Mouse (Mus musculus) cerebellum, adult 18-20 months (tissue): ENCODE measurements around the gene Fsip1.

ENCODE experiments used
- DNase-seq, 2 experiments: peaks; one replicate each; pipeline ENCODE4 v3.0.0; 2021

Fsip1 gene

GRCm38 (mm10) chr2:118123743-118124142, 133.0 kb downstream of the Fsip1 start:
- DNase-seq: no peak

DNA sequence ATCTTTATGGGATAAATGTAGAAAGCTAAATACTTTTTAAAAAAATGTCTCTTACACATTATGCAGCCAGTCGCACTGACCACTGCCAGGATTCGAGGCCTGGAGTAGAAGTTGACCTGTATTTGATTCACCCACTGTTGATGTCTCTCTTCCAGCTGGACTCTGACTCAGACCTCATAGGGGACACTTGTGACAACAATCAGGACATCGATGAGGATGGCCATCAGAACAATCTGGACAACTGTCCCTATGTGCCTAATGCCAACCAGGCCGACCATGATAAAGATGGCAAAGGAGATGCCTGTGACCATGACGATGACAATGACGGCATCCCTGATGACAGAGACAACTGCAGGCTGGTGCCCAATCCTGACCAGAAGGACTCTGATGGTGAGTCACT, 134.5 kb downstream of the Fsip1 start:
- DNase-seq: no peak

- DNase-seq: no peak
These were observed 136.0 kb downstream of the Fsip1 start for GRCm38 (mm10) chr2:118120751-118121150.

DNA sequence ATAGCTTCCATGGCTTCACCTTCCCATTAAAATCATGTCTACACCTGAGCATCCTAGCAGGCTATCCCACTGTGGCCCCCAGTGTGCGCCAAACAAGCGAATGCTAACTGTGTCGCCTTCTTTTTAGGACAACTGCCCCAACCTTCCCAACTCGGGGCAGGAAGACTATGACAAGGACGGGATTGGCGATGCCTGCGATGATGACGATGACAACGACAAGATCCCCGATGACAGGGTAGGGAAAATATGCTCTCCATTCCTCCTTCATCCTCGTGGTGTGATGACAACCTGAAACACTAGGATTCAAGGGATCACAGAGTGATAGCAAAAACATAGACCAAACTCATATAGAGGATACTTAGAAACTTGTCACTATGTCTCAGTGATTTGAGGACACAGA, 136.7 kb downstream of the Fsip1 start:
- no peak for DNase-seq

DNA sequence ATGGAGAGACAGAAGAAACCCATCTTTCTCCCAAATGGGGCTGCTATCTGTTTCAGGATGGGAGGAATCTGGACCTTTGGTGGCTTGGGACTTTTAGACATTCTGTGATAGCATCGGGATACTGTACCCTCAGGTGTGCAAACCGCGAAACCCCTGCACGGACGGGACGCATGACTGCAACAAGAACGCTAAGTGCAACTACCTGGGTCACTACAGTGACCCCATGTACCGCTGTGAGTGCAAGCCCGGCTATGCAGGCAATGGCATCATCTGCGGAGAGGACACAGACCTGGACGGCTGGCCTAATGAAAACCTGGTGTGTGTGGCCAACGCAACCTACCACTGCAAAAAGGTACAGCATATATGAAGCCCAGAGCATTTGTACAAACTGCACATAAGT, 137.1 kb downstream of the Fsip1 start:
- DNase-seq: no peak

DNA sequence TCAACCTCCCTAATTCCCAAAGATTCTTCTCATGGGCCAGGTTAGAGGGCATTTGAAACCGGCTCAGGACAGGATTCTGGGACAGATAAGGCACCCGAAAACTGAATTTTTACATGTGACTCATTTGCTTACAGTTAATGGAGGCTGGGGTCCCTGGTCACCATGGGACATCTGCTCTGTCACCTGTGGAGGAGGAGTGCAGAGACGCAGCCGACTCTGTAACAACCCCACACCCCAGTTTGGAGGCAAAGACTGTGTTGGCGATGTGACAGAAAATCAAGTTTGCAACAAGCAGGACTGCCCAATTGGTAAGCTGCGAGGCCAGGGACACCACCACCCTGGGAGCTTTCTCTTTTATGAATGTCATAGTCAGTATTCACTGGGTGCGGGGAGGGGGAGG, 138.3 kb downstream of the Fsip1 start:
- no peak for DNase-seq

DNA sequence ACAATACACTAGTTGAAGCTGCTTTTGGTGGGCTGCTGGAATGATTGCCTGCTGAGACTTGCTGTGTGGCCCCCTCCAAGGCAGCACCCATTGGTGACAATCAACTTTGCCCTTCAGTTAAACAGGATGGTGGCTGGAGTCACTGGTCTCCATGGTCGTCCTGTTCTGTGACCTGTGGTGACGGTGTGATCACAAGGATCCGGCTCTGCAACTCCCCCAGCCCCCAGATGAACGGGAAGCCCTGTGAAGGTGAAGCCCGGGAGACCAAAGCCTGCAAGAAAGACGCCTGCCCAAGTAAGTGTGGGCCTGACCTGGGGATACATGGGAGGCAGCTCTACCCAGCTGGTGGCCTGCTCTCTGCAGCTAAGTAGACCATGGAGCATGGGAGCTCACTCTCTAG, 138.7 kb downstream of the Fsip1 start:
- DNase-seq: no peak

- no peak for DNase-seq
These were observed 139.4 kb downstream of the Fsip1 start for GRCm38 (mm10) chr2:118117401-118117800.

DNA sequence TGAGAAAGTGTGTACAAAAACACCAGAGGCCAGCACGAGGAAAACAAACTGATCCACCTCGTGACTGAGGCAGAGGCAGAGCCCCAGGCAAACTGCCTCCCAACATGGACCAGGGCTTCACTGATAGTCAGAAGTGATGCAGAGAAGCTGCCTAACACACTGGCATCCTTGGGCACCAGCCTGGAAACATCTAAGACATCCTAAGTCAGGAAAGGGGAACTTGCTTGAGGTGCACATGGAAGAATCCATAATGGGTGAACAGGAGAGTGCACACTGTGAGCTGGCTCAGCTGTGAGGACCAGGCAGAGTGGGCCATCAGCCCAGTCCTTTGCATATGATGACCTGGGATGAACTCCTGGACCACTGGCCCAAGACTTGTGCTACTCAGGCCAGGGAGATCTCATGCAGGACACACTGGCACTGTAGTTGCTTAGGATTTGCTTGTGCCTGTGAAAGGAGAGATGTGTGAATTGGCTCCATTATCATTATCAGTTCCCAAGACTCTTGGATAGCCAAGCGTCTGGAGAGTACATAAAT, 139.9 kb downstream of the Fsip1 start:
- DNase-seq: no peak

DNA sequence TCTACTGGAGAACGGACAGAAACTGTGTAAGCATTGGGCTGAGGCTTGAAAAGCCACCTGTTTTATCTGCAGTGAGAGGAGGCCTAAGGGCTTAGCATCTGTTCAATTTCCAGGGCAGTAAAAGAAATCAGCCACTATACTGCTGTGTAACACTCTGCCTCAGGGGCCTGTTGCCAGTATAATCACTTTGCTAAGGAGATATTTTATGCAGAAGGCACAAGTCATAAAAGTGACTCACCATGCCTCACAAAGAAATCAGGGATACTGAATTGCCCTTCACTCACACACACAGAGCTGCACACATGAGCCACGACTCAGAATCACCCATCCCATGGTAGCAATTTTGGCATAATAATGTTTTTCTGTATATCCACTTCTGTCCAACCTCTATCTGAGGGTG, 140.6 kb downstream of the Fsip1 start:
- no peak for DNase-seq

- no peak for DNase-seq
These were observed 141.1 kb downstream of the Fsip1 start for GRCm38 (mm10) chr2:118115647-118116046.

DNA sequence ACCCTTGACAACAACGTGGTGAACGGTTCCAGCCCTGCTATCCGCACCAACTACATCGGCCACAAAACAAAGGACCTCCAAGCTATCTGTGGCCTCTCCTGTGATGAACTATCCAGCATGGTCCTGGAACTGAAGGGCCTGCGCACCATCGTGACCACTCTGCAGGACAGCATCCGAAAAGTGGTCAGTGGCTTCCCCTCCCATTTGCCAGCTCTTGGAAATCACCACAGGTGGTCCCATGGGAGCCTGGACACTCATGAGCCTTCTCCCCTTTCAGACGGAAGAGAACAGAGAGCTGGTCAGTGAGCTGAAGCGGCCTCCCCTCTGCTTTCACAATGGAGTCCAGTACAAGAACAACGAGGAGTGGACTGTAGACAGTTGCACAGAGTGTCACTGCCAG, 142.1 kb downstream of the Fsip1 start:
- no peak for DNase-seq

- no peak for DNase-seq
These were observed 142.8 kb downstream of the Fsip1 start for GRCm38 (mm10) chr2:118113808-118114524.

GRCm38 (mm10) chr2:118112846-118113479, 143.8 kb downstream of the Fsip1 start:
- DNase-seq: peak in 1 of 2 experiments; percentile 19

DNA sequence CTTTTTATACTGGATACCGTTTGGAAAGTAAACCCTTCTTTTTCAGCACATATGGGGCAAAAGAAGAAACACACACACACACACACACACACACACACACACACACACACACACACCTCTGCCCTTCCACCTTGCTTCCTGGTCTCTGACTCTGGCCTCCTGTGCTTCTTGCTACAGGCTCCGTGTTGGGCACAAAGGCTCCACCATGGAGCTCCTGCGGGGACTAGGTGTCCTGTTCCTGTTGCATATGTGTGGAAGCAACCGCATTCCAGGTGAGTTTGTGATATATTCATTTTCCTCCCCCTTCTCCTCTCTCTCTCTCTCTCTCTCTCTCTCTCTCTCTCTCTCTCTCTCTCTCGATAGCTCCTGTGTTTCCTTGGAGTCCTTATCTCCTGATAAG, 144.3 kb downstream of the Fsip1 start:
- DNase-seq: no peak

- peak; percentile 10 to 20 for DNase-seq
These were observed 145.2 kb downstream of the Fsip1 start, which contains the start of gene Thbs1 for GRCm38 (mm10) chr2:118111488-118112131. Thbs1 (plus strand) TSS chr2:118111876.

DNA sequence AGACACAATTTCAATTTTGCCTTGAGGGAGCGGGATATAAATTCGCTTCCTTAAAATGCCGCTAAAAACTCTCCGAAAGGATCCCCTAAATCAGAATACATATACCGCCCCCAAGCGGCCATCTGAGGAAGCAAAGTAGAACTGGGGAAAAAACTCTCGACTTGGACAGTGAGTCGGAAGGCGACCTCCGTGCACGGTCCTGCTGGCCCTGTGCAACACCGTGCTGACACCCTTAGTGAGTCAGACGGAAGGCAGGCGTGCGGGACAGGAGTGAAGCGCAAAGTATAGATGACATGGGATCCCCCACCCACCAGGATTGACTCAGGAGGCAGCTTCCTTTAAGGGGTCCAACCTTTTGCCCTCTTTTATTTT, 145.7 kb downstream of the Fsip1 start:
- DNase-seq: peak; percentile 50 to 69

- no peak for DNase-seq
These were observed 146.4 kb downstream of the Fsip1 start for GRCm38 (mm10) chr2:118110225-118110915.

DNA sequence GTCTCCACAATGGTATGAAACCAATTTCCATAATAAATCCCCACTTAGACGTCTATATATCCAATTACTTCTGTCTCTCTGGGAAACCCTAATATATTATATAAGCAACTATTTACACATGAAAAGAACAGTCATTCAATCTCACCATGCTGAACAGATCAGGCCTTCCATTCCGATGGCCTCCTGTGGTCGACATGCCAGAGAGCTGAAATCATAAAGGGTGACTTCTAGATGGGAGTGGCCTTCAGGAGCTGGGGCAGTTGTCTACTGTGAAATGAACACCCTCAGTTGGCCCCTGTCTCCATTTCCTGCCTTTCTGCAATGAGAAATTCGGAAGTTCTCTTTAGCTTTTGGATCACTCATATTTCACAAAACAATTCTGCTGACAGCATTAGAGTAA, 154.6 kb downstream of the Fsip1 start:
- DNase-seq: no peak

GRCm38 (mm10) chr2:118099104-118099503, 157.7 kb downstream of the Fsip1 start:
- DNase-seq: no peak

- DNase-seq: no peak
These were observed 165.5 kb downstream of the Fsip1 start for GRCm38 (mm10) chr2:118091226-118091625.

DNA sequence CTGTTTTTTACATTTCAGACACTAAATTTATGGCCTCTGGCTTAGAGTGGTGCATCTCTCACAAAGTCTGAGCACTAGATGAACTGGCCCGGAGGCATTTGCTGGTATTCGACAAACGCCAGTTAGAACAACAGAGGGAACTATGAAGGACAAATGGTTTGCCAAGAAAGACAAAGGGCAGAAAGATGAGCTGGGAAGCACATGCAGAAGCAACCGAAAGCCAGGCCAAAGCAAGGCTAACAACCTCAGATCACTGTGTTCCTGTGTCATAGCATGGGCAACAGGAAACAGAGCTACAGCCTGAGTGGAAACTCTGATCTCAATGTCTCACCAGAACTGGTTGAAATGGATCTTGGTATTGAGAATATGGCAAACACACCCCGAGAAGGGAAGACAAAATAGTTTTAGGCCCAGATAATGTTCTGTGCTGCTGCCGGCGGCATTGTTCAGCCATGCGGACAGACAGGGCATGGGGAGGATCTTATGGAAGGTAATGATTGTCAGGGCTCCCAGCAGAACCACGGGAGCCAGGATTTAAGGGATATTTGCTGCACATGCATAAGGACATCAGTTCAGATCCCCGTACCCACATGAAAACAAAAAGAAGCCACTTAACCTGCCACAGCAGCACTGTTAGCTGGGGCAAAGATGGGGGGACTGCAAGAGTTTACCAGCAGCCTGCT, 169.6 kb downstream of the Fsip1 start:
- no peak for DNase-seq

- no peak for DNase-seq
These were observed 171.1 kb downstream of the Fsip1 start for GRCm38 (mm10) chr2:118085647-118086046.
